Mouse (Mus musculus) heart, adult 9 months (tissue): ENCODE measurements at regions not wholly inside any gene's neighbourhood (a gene's known extent, or its start where the extent isn't known, plus 50 kb on each side); places are given as distances from the start of the nearest gene placed in this dataset.

ENCODE experiments used
- DNase-seq, 2 experiments: peaks; one replicate each; pipeline ENCODE4 v3.0.0; 2022; ENCODE audit warnings: low spot score in 2 of 2

DNA sequence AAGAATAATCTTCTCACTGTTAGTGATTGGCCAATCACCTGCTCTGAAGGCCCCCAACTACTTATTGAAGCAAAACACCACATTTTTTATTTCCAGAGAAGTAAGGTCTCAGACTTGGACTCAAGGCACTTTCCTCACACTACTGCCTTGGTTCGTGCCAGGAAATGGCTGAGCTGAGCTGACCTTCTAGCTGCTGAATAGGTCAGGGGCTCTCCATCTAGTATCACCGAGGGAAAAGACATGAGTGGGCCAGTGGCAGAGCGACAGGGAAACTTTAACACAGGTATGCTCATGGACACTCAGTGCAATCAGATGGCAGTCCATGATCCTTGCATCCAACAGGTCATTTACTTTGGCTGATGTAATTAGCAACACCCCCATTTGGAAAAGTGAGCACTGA, 635.3 kb downstream of the Insc start:
- DNase-seq = no peak

DNA sequence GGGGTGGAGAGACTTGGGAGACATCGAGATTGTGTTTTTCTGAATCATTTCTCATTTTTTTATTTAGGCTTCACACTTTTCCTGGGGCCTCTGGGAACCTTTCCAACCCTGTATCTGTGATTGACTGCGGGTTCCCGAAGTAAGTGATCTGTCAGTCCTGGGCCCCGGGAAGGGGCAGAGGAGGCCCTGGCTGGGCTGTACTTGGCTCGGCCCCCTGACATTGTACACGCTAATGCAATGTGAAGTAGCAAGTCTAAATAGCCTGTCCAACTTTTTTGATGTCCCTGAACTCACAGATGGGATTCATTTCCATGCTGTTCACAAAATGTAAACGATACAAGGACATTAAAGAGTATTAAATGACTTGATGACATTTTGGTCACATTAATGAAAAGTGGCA, 636.1 kb downstream of the Insc start:
- DNase-seq = no peak

DNA sequence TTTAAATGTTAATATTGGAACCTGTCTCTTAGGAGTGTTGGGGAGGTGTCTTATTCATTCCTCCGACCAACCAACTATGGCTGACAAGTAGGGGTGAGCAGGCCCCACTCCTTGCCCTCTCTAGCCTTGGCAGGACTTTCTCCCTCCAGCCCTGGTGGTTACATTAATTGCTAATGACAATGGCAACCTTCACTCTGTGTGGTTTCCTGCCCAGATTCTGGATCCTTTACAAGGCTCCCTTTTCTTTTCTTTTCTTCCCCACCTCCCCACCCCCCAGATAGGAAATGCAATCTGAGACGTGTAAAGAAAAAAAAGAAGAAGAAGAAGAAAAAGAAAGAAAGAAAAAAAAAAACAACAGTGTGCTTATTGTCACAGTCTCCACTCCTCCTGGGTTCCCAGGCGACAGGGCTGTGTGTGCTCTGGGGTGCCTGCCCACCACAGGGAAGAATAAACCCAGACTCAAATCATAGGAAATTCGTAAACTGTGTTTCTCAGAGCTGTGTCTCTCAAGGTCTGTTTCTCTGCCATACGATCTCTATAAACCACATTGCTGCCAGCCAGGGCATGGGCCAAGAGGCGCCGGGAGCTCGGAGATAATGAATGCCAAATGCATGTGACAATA, 637.6 kb downstream of the Insc start:
- DNase-seq = no peak

DNA sequence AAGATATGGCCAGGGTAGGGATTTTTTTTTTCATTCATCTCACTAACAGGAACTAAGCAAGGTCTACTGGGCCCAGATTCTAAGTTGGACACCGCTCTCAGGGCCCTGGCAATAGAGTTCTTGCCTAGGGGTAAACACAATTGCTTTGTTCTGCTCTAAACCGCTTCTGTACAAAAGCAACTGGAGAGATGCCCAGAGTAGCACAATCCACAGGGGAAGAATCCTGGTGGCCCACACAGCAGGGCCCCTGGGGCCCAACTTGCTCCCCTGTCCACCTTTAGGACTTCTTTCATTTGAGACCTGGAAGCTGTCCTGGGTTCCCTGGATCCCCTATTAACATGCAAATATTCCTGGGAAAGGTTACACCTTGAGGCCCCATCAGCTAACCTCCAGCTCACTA, 639.4 kb downstream of the Insc start:
- no peak for DNase-seq

DNA sequence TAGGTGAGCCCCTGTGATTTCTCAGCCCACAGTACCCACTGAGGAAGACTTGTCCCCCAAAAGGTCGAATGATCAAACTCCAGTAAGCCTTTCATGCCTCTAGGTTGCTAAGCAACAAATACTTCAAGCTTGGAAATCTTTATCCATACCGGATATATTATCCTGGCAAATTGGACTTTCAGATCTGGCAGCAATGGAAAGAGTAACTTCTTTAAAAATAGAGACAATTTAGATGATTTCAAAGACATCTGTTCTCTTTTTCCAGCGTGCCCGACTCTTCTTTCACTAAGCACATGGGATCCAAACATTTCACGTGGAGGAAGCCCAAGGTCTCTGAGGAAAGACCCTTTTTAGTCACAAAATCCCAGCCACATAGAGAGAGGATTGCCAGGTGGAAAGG, 645.4 kb downstream of the Insc start:
- no peak for DNase-seq

DNA sequence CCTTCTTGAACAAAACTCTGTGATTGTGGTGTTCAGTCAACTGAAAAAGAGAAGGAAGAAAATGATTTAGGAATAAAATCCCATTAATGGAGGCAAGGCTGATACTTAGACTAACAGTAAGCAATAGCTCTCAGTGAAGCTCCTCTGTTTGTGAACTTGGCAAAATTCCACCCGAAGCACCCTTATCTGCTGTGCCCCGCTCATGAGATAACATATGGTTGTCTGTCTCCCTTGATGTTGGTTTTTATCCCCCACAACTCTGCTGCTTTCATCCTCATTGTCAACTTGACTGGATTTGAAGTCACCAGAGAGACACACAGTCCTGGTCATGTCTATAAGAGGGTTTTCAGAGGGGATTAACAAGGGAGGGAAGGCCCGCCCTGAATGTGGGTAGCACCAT, 646.1 kb downstream of the Sox6 start:
- no peak for DNase-seq

DNA sequence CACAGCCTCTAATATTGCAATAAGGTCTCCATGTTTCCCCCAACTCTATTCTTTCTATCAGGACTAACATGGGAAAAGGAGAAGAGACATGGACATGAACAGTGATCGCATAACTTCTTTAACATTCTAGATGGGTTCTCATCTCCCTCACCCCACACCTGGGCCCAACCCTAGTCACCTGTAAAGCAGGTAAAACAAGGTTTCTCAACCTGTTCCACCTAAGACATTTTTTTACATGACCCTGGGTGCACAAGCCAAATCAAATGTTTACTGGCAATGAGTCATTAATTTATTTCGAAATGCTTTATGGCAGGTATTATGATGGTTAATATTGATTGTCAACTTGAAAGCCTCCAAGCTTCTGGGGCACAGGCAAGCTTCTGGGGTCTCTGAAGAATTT, 640.4 kb downstream of the Sox6 start:
- DNase-seq = no peak

DNA sequence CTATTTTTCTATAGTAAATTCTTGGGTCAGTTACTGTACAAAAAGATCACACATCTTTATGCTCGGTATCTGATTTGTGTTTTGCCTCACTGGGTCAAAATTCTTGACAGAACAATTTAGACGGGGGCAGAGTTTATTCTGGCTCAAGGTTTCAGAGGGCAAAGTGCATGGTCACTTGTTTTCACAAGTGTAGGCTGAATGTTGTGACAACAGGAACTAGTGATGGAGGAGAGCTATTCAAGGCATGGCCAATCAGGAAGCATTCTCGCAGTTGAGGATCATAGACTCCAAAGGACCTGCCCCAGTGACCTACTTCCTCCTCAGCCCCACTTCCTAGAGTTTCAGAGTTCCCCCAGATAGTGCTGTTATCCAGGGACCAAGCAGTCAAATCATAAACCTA, 639.1 kb downstream of the Sox6 start:
- DNase-seq = no peak

DNA sequence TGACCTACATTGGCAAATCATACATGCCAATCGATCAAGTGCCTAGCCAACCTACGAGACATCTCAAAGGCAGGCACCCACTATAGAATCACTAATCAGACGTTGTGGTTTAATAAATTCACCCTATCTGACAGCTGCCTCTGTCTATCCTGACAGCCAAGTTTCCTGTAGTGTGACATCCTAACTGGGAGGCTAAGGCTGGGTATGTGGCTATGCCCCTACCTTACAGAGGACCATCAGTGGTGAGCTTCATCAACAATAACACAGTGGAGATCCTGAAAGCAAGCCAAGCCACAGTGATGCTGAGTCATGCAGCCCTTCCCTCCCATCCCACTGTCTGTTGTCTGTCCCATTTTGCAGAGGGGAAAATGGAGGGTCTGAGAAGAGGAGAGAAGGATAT, 630.7 kb downstream of the Sox6 start:
- no peak for DNase-seq

DNA sequence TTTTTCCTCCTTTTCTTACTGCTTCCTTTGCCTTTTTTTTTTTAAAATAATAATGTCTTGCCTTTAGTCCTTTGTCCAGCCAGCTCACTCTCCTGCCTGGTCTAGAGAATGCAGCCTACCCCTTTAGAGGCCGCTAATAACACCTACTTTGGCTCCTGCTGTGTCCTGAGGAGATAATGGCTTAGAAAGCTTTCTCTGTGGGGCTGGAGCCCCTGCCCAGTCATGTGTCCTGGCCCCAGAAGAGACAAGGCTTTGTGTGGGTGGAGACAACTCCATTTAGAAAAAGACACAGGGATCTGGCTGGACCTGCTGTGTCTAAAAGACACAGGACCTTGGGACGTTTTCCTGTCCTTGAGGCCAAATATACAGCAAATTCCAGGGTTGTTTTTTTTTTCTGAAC, 629.7 kb downstream of the Sox6 start:
- DNase-seq = peak; percentile 17 to 29

DNA sequence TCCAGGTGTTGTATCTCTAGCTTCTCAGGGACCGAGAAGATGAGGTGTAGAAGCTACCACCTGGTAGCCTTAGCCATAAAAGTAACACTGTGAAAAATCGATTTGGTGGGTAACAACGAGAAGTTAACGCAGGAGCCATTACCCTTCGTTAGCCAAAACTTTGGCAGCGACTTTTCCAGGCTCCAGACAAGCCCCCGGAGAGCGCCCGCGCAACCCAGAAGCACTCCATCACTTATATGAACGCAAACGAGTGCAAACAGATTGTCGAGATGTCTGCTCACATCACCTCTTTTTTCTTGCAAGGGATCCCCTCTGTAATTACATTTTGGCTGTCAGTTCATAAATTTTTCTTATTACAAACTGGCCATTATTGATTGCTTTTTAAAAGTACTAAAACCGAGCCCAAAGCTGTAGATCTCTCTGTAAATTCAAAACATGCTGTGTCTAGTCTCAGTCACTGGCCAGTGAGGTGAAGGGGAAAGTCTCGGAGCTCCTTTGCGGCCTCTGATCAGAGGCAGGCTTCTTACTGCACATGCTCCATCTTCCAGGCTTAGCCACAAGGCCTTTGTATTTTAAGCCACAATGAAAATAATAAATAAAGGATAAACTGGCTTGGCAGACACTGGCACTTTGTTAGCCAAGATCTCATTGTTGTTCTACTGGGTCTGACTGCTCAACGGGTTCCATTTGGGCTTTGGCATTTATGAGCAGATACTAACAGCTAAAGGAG, 627.9 kb downstream of the Sox6 start:
- no peak for DNase-seq

DNA sequence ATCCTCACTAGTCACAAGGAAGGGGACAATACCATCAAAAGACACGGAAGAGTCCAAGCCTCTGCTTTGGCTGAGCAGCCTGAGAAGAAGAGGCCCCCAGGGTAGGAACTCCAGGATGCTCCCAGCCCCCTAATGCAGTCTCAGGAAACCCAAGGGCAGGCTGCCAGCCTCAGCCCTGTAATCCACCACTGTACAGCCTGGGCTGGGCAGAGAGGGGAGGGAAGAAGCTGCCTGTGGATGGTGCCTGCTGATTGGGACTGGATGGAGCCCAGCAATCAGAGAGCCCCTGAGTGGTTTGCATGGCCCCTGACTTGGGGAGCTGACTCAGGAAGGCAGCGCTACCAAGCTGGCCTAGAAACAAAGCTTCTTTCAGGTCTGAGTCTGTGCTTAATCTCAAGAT, 627.1 kb downstream of the Sox6 start:
- no peak for DNase-seq

DNA sequence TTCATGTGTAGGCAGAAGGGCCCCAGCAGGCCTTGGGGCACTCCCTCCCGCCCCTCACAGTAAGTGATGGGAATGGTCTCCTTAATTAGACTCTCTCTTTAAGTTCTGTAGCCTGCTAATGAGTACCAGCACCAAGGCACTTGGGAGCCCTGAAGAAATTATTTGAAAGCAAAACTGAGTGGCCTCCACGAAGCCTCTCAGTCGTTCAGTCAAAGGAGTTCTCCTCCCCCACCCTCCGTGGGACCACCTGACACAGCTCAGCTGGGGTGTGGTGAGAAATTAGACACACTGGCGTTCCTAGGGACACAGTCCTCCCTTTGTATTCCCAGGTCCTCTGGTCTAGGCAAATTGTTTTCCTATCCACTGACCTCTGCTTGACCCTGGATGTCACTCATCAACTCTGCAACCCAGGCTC, 623.4 kb downstream of the Sox6 start:
- no peak for DNase-seq
